Mouse (Mus musculus): Measurements from ENCODE around the gene Zic1.

DNA sequence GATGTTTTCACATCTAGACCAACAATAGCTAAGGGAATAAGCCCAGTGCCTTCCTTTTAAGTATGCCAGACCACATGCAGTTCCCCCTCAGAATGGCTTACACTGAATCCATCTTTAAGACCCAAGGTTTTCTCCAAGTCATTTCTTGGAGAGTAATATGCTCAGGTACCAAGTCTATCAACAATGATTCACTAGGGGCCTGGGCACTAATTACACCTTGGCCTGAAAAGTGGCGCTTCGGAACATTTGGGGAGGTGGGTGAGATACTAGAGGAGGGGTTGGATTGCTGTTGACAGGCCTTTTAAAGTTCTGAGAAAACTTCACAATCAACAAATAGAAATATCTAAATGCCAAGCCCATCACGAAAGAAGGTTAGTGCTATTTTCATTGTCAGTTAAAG lies 8.3 kb downstream of the Zic1 start:
- TF ChIP-seq POLR2A (IDR thresholded peaks at IDR 0.05; ENCODE audit: insufficient read depth, low read depth, low read length) (no peak), CTCF (IDR thresholded peaks at IDR 0.05; ENCODE audit: insufficient read depth, low read depth, low read length) (no peak)

Data from olfactory bulb, adult 2 months (tissue).